Mouse (Mus musculus): ENCODE measurements around the gene Bcas3. TPM values are rescaled to one million over a fixed set of nuclear protein-coding genes. Genes with fewer than 3 reads are reported as not detected.

Gene Bcas3
- polyA plus RNA-seq, 1 experiment from 2014 or later, result 32.5 TPM

- H3K9ac ChIP-seq, result peak overlapping the region; percentile 74
- H3K4me3 ChIP-seq, result peak overlapping the region; percentile 64
- H3K36me3 ChIP-seq, result no peaks in the 10 kb centered on the region
- peaks cover 66% of the 10 kb centered on the region for H3K27me3 ChIP-seq
- H3K27ac ChIP-seq, result peak overlapping the region; percentile 97
- no peak for ATAC-seq (ENCODE audit: borderline replicate concordance, extremely low read depth, low FRiP score, low TSS enrichment)
- H3K4me2 ChIP-seq, result peak overlapping the region; percentile 87
- no peaks in the 10 kb centered on the region for H3K9me3 ChIP-seq
- peaks cover 39% of the 10 kb centered on the region for H3K4me1 ChIP-seq
- WGBS, result 22% methylated on average over 7 of the region's 7 CpGs
Observed at GRCm38 (mm10) chr11:85839258-85840030, 486.5 kb downstream of the Bcas3 start.

DNA sequence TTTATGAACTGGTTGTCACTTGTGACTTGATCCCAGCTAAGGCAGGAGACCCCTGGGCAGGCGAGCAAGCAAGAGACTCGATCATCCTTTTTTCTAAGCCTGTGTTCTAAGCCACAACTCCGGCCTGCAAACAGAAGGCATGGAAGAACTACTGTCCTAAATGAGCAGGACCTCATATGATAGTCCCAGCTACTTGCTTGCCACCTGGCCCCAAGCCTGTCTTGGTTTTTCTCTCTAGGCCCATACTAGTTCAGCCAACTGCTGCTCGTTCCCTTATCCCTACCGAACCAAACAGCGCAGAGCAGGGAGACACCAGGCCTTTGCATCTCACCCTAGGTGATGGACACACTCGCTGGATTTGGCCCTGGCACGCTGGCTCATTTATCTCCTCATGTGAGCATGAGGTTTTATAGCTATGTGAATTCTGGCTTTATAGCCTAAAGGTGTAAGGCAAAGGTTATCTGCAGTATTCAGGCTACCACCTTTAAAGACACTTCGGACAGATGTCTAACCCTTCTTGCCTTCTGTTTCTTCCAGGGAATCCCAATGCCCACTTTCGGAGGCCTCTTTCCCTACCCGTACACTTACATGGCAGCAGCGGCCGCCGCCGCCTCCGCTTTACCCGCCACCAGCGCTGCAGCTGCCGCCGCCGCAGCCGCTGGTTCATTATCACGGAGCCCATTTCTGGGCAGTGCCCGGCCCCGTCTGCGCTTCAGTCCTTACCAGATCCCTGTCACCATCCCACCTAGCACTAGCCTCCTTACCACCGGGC is 487.2 kb downstream of the Bcas3 start:
- Histone ChIP-seq H3K4me2 (peak overlapping the region; percentile 87), H3K9ac (peak overlapping the region; percentile 74), H3K27ac (peak overlapping the region; percentile 97), H3K4me3 (peak overlapping the region; percentile 64), H3K36me3 (no peaks in the 10 kb centered on the region), H3K27me3 (peaks cover 58% of the 10 kb centered on the region), H3K4me1 (peaks cover 47% of the 10 kb centered on the region), H3K9me3 (no peaks in the 10 kb centered on the region)
- no peak for ATAC-seq (ENCODE audit: borderline replicate concordance, extremely low read depth, low FRiP score, low TSS enrichment)
- 9% methylated on average over 27 of the region's 27 CpGs for WGBS

DNA sequence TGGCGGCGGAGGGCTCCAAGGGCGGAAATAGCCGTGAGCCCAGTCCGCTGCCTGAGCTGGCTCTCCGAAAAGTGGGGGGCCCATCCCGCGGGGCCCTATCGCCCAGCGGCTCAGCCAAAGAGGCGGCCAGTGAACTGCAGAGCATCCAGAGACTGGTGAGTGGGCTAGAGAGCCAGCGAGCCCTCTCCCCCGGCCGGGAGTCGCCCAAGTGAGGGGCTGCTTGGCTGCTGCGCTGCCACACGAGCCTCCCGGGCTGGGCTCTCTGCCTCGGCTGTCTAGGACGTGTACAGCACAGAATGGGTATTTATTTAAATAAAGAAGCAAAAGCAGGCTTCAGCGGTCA is 487.8 kb downstream of the Bcas3 start:
- H3K9ac ChIP-seq, result peak overlapping the region; percentile 74
- no peaks in the 10 kb centered on the region for H3K9me3 ChIP-seq
- H3K4me2 ChIP-seq, result peak overlapping the region; percentile 87
- ATAC-seq (ENCODE audit: borderline replicate concordance, extremely low read depth, low FRiP score, low TSS enrichment), result no peak
- peaks cover 54% of the 10 kb centered on the region for H3K27me3 ChIP-seq
- no peaks in the 10 kb centered on the region for H3K36me3 ChIP-seq
- H3K27ac ChIP-seq, result peak overlapping the region; percentile 97
- peak overlapping the region; percentile 64 for H3K4me3 ChIP-seq
- 5% methylated on average over 21 of the region's 21 CpGs for WGBS
- peaks cover 48% of the 10 kb centered on the region for H3K4me1 ChIP-seq

GRCm38 (mm10) chr11:85841211-85841681 is 488.3 kb downstream of the Bcas3 start:
- Histone ChIP-seq H3K4me3 (peak overlapping the region; percentile 64), H3K4me2 (peak overlapping the region; percentile 87), H3K4me1 (peaks cover 51% of the 10 kb centered on the region), H3K9me3 (no peaks in the 10 kb centered on the region), H3K27ac (peak overlapping the region; percentile 97), H3K9ac (peak overlapping the region; percentile 74), H3K36me3 (no peaks in the 10 kb centered on the region), H3K27me3 (peaks cover 50% of the 10 kb centered on the region)
- WGBS, result 4% methylated on average over 8 of the region's 8 CpGs
- ATAC-seq (ENCODE audit: borderline replicate concordance, extremely low read depth, low FRiP score, low TSS enrichment), result no peak

GRCm38 (mm10) chr11:85841980-85842379 is 489.0 kb downstream of the Bcas3 start:
- no peak for ATAC-seq (ENCODE audit: borderline replicate concordance, extremely low read depth, low FRiP score, low TSS enrichment)
- WGBS, result 0% methylated on average over 28 of the region's 32 CpGs
- Histone ChIP-seq H3K4me1 (peaks cover 53% of the 10 kb centered on the region), H3K9me3 (no peaks in the 10 kb centered on the region), H3K4me3 (peak overlapping the region; percentile 64), H3K4me2 (peak overlapping the region; percentile 87), H3K36me3 (no peaks in the 10 kb centered on the region), H3K27ac (peak overlapping the region; percentile 97), H3K9ac (peak overlapping the region; percentile 74), H3K27me3 (peaks cover 43% of the 10 kb centered on the region)

DNA sequence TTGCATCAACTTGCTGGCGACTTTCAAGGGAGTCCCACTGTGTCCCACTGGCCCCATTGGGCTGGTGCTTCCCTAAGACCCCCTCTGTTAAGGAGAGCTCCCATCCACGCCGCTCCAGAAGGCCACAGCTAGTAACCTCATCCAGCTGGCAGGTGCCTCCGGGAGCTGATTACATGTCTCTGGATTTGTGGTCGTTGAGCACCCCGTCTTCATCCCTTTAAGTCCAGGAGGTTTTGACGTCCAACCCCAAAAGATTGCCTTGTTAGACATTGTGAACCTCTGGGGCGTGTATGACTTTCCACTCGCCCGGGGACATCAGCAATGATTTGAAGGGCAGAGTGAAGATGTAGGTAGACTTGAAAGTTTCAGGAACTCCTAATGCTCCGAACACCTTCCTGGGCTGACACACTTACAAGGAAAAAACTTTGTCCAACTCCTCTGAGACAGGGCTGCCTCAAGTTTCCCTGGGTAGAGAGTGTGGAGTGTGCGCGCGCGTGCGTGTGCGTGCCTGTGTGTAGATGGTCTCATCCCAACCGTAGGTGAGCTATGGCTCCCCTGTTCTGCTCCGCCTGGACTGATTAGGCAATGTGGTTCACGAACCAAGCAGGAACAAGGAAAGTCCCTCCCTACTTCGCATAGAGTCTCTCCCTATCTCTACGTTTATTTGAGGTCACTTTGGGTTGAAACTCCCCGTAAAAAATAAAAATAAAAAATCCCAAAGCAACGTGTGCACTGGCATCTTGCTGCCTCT is 489.8 kb downstream of the Bcas3 start:
- ATAC-seq (ENCODE audit: borderline replicate concordance, extremely low read depth, low FRiP score, low TSS enrichment), result no peak
- peak overlapping the region; percentile 87 for H3K4me2 ChIP-seq
- no peaks in the 10 kb centered on the region for H3K9me3 ChIP-seq
- peaks cover 35% of the 10 kb centered on the region for H3K27me3 ChIP-seq
- peak overlapping the region; percentile 74 for H3K9ac ChIP-seq
- 4% methylated on average over 24 of the region's 24 CpGs for WGBS
- peak overlapping the region; percentile 97 for H3K27ac ChIP-seq
- no peaks in the 10 kb centered on the region for H3K36me3 ChIP-seq
- peak overlapping the region; percentile 64 for H3K4me3 ChIP-seq
- H3K4me1 ChIP-seq, result peaks cover 49% of the 10 kb centered on the region

GRCm38 (mm10) chr11:85843347-85843692 is 490.4 kb downstream of the Bcas3 start:
- Histone ChIP-seq H3K36me3 (no peaks in the 10 kb centered on the region), H3K9me3 (no peaks in the 10 kb centered on the region), H3K27ac (peak overlapping the region; percentile 97), H3K9ac (peak overlapping the region; percentile 74), H3K27me3 (peaks cover 31% of the 10 kb centered on the region), H3K4me2 (peak overlapping the region; percentile 87), H3K4me3 (peak overlapping the region; percentile 64), H3K4me1 (peaks cover 44% of the 10 kb centered on the region)
- WGBS, result under 1% methylated on average over 18 of the region's 18 CpGs
- ATAC-seq (ENCODE audit: borderline replicate concordance, extremely low read depth, low FRiP score, low TSS enrichment), result peak; percentile 23

GRCm38 (mm10) chr11:85844144-85844965 is 491.4 kb downstream of the Bcas3 start:
- Histone ChIP-seq H3K4me3 (peak overlapping the region; percentile 64), H3K27ac (peak overlapping the region; percentile 97), H3K9ac (peak overlapping the region; percentile 74), H3K36me3 (no peaks in the 10 kb centered on the region), H3K27me3 (peaks cover 25% of the 10 kb centered on the region), H3K4me1 (peaks cover 51% of the 10 kb centered on the region), H3K4me2 (peak overlapping the region; percentile 87), H3K9me3 (no peaks in the 10 kb centered on the region)
- ATAC-seq (ENCODE audit: borderline replicate concordance, extremely low read depth, low FRiP score, low TSS enrichment), result peak; percentile 69
- WGBS, result under 1% methylated on average over 54 of the region's 54 CpGs

GRCm38 (mm10) chr11:85844971-85845370 is 492.0 kb downstream of the Bcas3 start:
- Histone ChIP-seq H3K9ac (peak overlapping the region; percentile 74), H3K4me3 (peak overlapping the region; percentile 64), H3K27ac (peak overlapping the region; percentile 97), H3K9me3 (no peaks in the 10 kb centered on the region), H3K27me3 (peaks cover 18% of the 10 kb centered on the region), H3K36me3 (no peaks in the 10 kb centered on the region), H3K4me2 (peak overlapping the region; percentile 87), H3K4me1 (peaks cover 51% of the 10 kb centered on the region)
- ATAC-seq (ENCODE audit: borderline replicate concordance, extremely low read depth, low FRiP score, low TSS enrichment), result no peak
- 29% methylated on average over 5 of the region's 5 CpGs for WGBS

- 21% methylated on average over 5 of the region's 5 CpGs for WGBS
- ATAC-seq (ENCODE audit: borderline replicate concordance, extremely low read depth, low FRiP score, low TSS enrichment), result peak; percentile 55
- Histone ChIP-seq H3K9ac (no peak overlapping the region), H3K4me2 (0 out of 2 replicates have a peak overlapping the region, but pooled peaks have one; percentile 87), H3K4me3 (no peak overlapping the region), H3K9me3 (no peaks in the 10 kb centered on the region), H3K36me3 (no peaks in the 10 kb centered on the region), H3K4me1 (peaks cover 52% of the 10 kb centered on the region), H3K27me3 (peaks cover 9% of the 10 kb centered on the region), H3K27ac (peak overlapping the region; percentile 97)
Observed at GRCm38 (mm10) chr11:85845921-85846320, 493.0 kb downstream of the Bcas3 start.

DNA sequence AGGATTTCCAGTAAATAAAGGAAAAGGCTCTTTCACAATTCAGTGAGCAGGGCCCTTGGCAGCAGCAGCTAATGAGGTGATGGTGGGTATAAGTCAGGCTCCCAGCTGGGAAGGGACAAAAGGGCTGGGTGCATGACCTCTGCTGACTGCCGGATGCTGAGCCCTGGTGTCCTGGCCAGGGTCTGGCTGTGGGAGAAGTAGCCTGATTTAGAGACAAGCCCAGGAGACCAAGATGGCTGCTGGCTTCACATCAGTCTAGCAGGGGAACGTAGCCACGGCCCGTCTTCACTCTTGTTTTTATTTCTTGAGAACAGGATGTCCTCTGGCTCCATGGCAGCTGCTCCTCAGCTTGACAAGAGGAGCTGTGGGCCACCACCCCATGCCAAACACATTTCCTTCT is 493.5 kb downstream of the Bcas3 start:
- no peak overlapping the region for H3K9ac ChIP-seq
- no peaks in the 10 kb centered on the region for H3K9me3 ChIP-seq
- H3K27ac ChIP-seq, result peak overlapping the region; percentile 97
- H3K36me3 ChIP-seq, result no peaks in the 10 kb centered on the region
- peaks cover 4% of the 10 kb centered on the region; the same call in 1 of the 2 replicates for H3K27me3 ChIP-seq
- H3K4me1 ChIP-seq, result peaks cover 51% of the 10 kb centered on the region
- 0 out of 2 replicates have a peak overlapping the region, but pooled peaks have one; percentile 14 for H3K4me2 ChIP-seq
- no peak overlapping the region for H3K4me3 ChIP-seq
- 40% methylated on average over 4 of the region's 4 CpGs for WGBS
- peak; percentile 61 for ATAC-seq (ENCODE audit: borderline replicate concordance, extremely low read depth, low FRiP score, low TSS enrichment)

Data from lung, embryonic 15.5 days (tissue).